Mouse (Mus musculus): ENCODE measurements around the gene Slc4a5. TPM values are rescaled to one million over a fixed set of nuclear protein-coding genes. Genes with fewer than 3 reads are reported as not detected.
A peak's percentile ranks its signal among the peaks of the same experiment; 100 is the strongest.

The Slc4a5 gene
- under 1 TPM; 0.09 to 0.21 TPM for total RNA-seq (2021)
- long read RNA-seq, experiment 1 = 0 reads
- long read RNA-seq, experiment 2 = 0 reads

- DNase-seq (ENCODE audit: low spot score in 2 of 2) = no peak
Measured at GRCm38 (mm10) chr6:83219814-83220213, at the start of gene Slc4a5. Gene Slc4a5, plus strand, starts transcription at chr6:83219828.

GRCm38 (mm10) chr6:83169872-83170271, 49.8 kb upstream of the Slc4a5 start:
- DNase-seq (ENCODE audit: low spot score in 2 of 2) = no peak

GRCm38 (mm10) chr6:83171063-83171462, 48.6 kb upstream of the Slc4a5 start:
- no peak for DNase-seq (ENCODE audit: low spot score in 2 of 2)

- peak; percentile 73 to 82 for DNase-seq (ENCODE audit: low spot score in 2 of 2)
Measured at GRCm38 (mm10) chr6:83172240-83172920, 47.2 kb upstream of the Slc4a5 start.

GRCm38 (mm10) chr6:83175996-83176395, 43.6 kb upstream of the Slc4a5 start:
- DNase-seq (ENCODE audit: low spot score in 2 of 2) = no peak

GRCm38 (mm10) chr6:83179390-83180117, 40.1 kb upstream of the Slc4a5 start:
- DNase-seq (ENCODE audit: low spot score in 2 of 2) = peak; percentile 86 to 87

GRCm38 (mm10) chr6:83180605-83181004, 39.0 kb upstream of the Slc4a5 start:
- DNase-seq (ENCODE audit: low spot score in 2 of 2) = no peak

GRCm38 (mm10) chr6:83184858-83185435, 34.7 kb upstream of the Slc4a5 start:
- DNase-seq (ENCODE audit: low spot score in 2 of 2) = no peak

- DNase-seq (ENCODE audit: low spot score in 2 of 2) = peak; percentile 89 to 90
Measured at GRCm38 (mm10) chr6:83185895-83186861, 33.5 kb upstream of the Slc4a5 start.

GRCm38 (mm10) chr6:83186946-83187345, 32.7 kb upstream of the Slc4a5 start:
- no peak for DNase-seq (ENCODE audit: low spot score in 2 of 2)

GRCm38 (mm10) chr6:83193571-83193970, 26.1 kb upstream of the Slc4a5 start:
- DNase-seq (ENCODE audit: low spot score in 2 of 2) = no peak

- peak; percentile 53 to 74 for DNase-seq (ENCODE audit: low spot score in 2 of 2)
Measured at GRCm38 (mm10) chr6:83197345-83198004, 22.2 kb upstream of the Slc4a5 start.

GRCm38 (mm10) chr6:83203320-83203719, 16.3 kb upstream of the Slc4a5 start:
- DNase-seq (ENCODE audit: low spot score in 2 of 2) = peak in 1 of 2 experiments; percentile 48

GRCm38 (mm10) chr6:83205851-83206250, 13.8 kb upstream of the Slc4a5 start:
- no peak for DNase-seq (ENCODE audit: low spot score in 2 of 2)

- no peak for DNase-seq (ENCODE audit: low spot score in 2 of 2)
Measured at GRCm38 (mm10) chr6:83206321-83206720, 13.3 kb upstream of the Slc4a5 start.

GRCm38 (mm10) chr6:83207361-83208049, 12.1 kb upstream of the Slc4a5 start:
- DNase-seq (ENCODE audit: low spot score in 2 of 2) = no peak

- no peak for DNase-seq (ENCODE audit: low spot score in 2 of 2)
Measured at GRCm38 (mm10) chr6:83208050-83208400, 11.6 kb upstream of the Slc4a5 start.

GRCm38 (mm10) chr6:83210495-83210894, 9.1 kb upstream of the Slc4a5 start:
- DNase-seq (ENCODE audit: low spot score in 2 of 2) = no peak

GRCm38 (mm10) chr6:83211526-83211925, 8.1 kb upstream of the Slc4a5 start:
- no peak for DNase-seq (ENCODE audit: low spot score in 2 of 2)

Measured in left cerebral cortex, adult 18-20 months (tissue).